Mouse (Mus musculus): ENCODE results near the gene Bach2.

Gene Bach2

DNA sequence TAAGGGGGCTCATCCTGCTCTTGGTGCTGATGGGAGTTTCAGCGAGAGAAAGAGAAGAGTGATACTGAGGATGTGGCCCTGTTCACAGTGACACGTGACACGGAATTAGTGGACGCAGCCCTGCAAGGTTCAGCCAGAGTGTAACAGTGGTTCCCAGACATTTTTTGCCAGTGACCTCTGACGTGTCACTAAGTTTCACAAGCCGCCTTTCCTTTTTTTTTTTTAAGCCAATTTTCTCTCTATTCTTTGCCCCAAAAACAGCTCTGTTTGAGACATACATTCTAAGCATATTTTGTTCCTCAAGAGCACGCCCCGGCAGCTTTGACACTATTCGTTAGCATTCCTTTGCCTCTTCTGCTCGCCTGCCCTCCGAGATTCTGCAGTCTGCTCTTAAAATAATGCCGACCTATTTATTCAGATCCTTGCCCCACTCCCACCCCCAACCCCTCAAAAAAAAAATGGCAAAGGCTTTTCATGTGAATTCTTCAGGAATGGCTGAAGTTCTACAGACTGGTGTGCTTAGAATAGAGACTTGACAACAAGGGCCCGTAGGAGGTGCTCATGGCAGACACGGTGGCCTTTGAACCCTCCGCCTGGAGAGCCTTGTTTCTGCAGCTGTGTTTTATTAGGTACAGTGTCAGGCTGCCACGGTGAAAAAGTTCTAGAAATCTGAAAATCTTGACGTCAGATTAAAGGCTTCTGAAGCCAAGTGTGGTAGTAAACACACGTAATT is 282.2 kb downstream of the Bach2 start:
- in situ Hi-C loops (cut with MboI, MseI), result no loop called here

DNA sequence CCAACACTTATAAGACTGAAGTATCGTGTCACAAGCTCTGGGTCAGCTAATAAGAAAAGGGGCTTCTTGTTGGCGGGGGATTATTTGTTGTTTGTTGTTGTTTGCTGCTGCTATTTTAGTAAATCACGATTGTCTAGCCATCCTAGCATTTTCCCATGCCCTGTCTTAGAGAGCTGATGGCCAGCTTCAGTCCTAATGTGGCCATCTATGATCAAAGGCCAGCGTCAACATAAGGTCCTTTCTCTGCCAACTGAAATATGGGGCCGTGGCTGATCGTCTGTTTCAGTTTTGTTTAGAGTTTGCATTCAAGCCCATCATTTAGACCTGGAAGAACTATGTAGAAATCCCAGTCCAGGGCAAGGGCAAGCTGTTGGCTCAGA is 282.7 kb downstream of the Bach2 start:
- in situ Hi-C loops (cut with MboI, MseI), result no loop called here

DNA sequence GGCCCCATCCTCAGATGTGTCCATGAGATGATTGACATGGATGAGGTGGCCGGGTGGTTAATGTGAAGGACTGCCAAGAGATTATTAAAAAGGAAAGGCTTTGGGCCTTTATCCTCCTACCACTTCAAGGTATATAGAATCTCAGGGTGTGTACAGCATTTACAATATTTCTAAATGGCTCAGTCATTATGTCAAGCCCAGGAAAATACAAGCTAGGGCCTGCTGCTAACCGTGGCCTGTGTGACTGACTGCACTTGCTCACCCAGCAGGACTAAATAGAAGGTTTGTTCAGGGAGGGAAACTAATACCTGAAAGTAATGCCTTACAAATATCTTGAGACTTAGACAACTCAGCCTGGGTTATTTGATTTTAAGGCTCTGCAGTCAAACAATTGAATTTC is 283.4 kb downstream of the Bach2 start:
- in situ Hi-C loops (cut with MboI, MseI), result no loop called here

DNA sequence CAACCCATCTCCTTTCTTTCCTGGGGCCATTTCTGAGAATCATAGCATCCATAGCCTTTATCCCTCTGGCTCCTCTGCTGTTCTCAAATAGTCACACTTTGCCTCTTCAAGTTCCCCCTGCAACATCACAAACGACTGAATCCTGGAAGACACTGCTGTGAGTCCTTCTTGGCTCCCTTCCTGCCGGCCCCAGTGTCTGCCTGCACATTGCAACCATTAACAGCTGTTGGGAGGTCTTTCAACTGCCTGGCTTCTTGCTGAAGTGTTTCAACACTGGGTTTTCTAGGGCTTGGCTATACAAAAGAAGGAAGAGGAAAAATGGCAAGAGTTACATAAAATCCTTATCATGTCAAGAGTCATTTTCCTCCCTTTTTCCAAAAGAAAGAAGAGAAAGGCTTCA is 285.7 kb downstream of the Bach2 start:
- in situ Hi-C loops (cut with MboI, MseI), result no loop called here

DNA sequence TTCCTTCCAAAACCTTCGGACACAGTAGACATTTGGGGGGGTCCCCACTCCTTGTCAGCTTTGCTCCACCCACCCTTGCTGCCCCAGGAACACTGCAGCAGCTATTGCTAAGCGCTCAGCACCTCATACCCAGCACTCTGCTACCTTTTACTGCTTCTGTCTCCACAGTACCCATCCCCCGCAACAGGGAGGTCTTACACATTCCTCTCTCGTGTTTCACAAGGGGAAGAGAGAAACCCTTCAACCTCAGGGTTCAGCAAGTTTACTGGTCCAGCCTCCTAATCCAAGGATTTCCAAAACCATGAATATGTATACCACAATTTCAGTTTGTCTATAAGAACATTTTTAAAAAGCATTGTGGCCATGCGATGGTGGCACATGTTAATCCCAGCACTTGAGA is 286.4 kb downstream of the Bach2 start:
- in situ Hi-C loops (cut with MboI, MseI), result no loop called here

DNA sequence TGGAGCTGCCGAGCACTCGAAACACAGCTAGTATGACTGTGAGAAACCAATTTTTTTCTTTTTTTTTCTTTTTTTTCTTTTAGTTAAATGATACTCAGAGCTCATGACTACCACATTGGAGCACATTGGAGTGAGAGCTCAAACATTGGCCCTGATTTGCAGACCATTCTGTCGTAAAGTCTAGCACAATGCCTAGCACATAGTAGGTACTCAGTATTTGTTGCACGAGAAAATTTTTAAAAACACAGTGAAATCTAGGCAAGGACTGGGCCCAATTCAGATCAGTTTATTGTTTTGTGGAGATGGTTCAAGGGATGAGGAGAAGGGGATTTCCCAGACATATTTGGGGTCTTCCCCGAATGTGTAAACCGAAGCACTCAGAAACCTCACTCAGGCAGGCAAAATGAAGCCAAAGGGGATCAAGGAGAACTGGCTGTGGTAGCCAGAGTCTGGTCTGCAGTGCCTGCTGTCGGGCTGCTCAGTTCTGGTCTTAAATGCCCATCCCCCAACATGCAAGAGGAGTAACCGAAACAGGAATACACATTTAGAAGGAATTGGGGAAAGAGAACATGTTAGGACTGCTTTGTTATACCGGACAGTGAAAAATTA is 287.7 kb downstream of the Bach2 start:
- in situ Hi-C loops (cut with MboI, MseI), result no loop called here

DNA sequence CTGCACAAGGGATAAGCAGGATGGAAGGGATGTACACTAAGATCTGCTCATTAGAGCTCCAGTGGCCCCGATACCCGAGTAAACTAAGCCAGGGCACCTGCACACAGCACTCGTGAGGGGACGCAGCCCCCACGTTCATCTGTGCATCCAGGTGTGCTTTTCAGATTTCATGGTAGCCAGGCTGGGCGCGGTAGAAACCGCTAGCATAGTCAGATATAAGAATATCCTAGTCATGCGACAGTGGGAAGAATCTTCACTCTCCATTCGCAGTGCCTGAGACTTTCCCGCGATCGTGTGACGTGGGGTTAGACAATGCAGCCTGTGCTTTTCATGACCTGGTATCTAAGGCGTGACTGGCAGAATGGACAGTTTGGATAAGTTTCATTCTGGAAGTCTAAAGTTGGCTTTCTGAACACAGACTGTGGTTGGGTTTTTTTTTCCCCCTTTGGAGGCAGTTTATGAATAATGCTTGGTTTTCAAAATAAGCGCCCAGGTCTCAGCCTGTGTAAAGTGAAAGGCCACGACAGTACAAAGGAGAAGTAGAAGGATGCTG is 290.9 kb downstream of the Bach2 start:
- in situ Hi-C loops (cut with MboI, MseI), result no loop called here

DNA sequence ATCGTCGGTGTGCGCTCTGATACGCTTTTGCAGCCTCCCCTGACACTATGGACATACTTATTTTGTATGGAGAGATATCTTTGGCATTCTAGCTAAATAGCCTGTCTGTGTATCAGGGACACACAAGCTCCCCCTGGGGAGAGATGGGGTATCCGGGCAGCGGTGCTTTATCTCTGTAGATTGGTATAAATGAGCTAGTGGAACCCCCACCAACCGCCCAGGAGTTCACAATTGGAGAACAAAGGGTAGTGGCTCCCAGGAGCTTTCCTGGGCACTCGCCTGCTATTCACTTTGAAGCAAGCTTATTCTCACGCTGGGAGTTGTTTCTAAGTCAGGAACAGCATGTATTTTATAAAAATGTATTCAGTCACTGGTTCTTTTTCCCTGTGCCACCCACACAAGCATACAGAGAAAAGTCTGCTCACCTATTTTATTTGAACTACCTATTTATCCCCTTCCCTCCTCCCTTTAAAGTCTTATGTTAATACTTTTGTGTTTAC is 291.9 kb downstream of the Bach2 start:
- in situ Hi-C loops (cut with MboI, MseI), result no loop called here

DNA sequence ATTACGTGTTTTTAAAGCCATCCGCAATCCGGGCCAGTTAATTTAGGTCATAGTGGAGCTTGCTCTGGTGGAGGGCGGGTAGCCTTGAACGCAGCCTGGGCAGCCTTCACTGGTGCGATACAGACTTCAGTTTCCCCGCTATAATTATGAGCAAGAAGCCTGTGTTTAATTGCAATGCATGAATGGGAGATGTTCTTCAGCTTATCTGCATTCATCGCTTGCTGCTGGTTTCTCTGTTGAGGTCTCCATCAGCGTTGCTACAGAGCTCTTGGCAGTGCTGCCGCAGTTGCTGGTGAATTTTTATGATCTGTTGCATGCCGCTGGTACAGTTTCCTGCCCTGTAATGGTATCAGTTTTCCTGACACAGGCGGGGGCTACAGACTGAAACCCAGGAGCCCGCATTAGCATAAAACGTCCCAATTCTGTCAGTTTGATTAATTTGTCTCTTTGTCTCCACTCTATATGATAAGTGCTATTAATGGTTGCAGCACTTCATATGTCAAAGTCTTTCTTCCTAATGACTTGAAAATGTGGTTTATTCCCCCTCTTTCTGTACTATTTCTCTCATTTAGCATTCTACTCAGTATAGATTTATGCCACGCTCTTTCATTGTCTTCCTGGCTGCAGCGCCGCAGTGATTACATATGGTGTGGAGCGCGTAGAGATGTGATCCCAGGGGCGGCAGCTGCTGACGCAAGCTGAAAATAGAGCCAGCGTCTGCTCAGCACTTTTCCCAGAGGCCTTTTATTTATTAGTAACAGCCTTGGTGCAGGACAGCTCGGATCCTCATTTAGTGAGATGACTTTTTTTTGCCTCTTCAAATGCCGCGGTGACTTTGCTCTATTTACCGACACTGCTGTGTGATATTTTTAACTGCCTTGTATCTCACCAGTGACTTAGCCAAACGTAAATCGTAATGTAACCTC is 292.6 kb downstream of the Bach2 start:
- in situ Hi-C loops (cut with MboI, MseI), result no loop called here

DNA sequence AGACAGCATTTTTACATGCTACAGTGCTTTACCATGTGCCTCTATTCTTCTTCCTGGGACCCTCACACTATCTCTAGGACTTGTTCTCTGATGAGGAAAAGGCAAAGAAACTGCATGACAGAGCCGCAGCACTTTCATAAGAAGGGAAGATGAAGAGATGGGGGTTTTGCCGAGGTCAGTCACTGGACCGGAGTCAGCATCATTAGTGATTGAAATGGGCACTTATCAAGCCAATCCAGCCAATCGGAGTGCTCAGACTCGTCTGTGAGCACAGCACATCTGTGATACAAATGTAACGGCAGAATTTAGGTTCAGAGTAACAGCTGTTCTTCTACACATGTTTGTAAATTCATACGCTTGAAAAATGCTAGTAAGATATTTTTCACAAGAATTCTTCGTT is 293.5 kb downstream of the Bach2 start:
- in situ Hi-C loops (cut with MboI, MseI), result no loop called here

DNA sequence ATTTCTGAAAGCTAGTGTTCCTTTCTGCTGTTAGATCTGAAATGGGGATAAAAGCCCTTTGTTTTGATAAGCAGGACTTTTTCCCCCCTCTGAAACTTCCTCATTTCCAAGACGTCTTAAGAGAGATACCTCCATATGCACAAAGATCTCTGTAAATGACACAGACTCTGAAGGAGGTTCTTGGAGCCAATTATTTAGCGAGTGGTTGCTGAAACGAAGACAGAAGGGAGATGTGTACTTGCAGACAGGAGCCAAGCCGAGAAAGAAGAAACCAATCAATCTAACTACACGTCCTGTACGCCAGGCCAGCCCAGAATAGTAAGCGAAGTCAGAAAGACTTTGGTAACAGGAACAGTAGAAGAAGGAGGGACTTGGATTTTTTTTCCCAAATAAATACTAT is 295.1 kb downstream of the Bach2 start:
- in situ Hi-C loops (cut with MboI, MseI), result no loop called here

DNA sequence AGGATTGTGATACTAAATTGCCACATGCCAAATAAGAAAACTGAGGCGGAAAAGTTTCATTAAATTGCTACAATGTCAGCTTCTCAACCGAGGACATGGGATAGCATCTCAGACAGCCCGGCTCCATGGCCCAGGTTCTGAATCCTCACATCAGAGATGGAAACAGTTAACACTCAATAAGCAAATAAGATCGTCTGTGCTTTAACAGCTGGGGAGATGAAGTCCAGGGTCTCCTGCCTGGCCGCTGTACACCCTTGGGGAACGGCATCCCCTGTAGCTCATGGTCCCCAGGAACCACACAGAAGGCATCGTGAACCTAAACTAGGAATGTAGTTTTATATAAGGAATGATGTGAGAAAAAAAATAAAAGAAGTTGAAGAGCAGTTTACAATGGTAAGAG is 297.0 kb downstream of the Bach2 start:
- in situ Hi-C loops (cut with MboI, MseI), result no loop called here

DNA sequence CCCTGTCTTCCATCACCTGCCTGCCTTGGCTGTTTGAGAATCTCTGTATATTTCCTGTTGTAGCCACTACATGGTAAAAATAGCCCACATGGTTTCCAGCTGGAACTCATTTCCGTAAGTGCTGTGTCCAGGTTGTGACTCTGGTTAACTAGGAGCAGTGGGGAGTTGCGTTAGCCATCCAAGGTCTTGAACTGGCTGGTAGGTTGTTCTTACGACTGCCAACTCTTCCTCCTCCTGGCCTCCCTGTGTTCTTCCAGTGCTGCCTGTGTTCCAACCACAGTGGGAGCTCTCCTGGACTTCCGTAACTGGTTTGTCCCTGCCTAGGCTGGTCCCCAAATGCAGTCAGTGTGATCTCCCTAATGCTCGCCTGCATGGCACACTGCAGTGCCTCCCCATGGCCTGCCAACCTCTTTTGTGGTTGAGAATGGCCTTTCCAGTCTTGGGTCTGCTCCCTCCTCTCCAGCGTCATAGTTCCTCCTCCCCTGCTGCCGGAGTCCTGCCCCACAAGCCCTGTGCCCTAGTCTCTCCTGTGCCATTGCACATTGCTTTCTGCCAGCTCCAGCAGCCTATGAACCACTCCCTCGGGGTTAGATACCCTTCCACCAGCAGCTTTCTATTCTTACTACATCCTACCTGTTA is 298.4 kb downstream of the Bach2 start:
- in situ Hi-C loops (cut with MboI, MseI), result no loop called here

DNA sequence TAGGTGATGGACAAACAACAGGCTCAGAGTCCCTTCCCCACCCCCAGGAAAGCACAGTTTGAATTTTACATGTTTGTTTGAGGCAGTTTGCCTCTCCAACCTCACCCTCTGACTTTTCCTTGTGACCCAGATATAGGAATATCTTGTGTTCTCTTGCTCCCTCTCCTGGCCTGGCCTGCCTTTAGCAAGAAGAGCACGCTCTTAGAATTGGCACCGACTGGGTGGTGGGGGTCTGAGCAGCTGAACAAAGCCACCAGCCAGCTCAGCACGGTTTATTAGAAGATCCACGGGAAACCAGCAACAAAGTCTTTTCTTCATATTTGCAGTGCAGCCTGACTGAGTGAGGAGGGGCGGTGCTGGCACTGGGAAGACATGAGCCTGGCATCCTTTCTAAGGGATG is 299.5 kb downstream of the Bach2 start:
- in situ Hi-C loops (cut with MboI, MseI), result no loop called here

DNA sequence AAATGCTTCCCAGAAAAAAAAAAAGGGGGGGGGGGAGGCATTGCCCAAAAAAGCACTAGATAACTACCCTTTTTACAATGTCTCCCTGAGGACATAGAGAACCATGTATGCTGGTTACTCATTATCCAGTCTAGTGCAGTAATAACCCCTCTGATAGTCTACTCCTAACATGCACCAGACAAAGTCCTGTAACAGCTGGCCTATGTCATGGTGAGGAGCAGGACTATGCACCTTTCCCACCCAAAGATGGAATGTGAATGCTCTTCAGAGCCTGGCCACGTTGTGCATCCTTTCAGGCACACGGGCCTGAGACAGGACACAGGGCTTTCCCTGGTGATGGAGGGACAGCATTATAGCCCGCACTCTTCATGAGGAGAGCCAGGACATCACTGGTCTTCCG is 299.9 kb downstream of the Bach2 start:
- in situ Hi-C loops (cut with MboI, MseI), result no loop called here

DNA sequence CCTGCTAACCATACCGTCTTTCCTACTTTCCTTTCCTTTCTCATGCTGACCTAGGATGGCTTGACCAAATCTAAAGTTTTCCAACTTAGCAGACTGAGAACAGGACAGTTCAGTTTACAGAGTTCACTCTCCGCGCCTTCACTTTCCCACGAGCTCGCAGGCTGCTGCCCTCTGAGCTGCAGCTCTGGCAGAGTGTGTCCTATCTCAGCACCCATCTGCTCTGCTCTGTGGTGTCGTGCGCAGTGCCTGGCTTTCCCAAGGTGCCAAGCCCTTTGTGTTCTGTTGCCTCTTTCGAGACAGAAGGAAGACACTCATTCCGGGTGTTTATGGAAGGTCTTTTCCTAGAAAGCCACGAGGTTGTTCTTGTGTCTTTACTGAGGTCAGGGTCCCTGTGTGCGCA is 300.4 kb downstream of the Bach2 start:
- in situ Hi-C loops (cut with MboI, MseI), result no loop called here

DNA sequence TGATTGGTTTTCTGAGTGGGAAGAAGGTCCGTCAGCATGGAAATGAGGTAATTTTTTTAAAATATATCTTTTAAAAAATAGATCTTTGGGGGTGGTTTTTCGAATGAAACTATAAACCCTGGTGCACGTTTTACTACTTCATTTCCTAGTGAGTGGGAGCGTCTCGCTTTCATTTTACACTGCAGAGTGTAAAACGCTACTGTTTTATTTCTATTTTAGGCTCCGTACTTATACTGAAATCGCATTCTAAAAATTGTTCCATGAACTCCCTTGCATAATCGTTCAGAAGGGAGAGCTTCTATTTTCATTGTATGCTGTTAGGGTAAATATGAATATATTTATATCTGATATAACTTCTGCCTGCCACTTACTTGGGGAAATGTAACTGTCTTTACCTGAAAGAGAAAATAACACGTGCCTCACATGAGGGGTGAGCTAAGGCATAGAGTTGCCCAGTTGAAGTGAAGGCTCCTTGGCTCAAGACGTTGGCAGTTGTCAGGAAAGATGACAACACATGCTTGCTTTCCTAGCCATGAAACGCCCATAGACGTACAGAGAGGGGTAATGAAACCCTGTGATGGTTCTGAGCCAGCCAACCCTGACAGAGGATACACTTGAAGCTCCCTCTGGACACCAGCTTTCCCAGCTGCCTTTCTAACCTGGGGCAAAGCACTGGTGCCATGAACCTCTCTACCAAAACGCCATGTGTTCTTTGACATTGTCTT is 306.4 kb downstream of the Bach2 start:
- in situ Hi-C loops (cut with MboI, MseI), result loop anchor here (10.0 kb wide), 1 partner anchor 300 kb away; no protein-coding TSS in a partner anchor

DNA sequence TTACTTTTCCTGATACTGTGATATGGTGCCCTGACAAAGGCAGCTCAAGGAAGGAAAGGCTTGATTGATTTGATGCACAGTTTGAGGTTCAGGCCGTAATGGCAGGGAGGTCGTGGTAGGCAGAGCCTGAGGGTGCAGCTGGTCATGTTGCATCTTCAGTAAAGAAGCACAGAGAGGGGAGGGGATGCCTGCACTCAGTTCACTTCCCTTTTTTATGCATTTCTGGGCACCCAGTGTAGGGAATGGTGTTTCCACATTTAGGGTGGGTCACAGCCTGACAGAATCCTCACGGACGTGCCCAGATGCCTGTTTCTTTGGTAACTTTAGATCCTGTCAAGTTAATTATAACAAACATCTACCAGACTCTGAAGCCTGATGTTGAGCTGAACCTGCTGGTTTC is 306.9 kb downstream of the Bach2 start:
- in situ Hi-C loops (cut with MboI, MseI), result loop anchor here (10.0 kb wide), 1 partner anchor 301 kb away; no protein-coding TSS in a partner anchor

DNA sequence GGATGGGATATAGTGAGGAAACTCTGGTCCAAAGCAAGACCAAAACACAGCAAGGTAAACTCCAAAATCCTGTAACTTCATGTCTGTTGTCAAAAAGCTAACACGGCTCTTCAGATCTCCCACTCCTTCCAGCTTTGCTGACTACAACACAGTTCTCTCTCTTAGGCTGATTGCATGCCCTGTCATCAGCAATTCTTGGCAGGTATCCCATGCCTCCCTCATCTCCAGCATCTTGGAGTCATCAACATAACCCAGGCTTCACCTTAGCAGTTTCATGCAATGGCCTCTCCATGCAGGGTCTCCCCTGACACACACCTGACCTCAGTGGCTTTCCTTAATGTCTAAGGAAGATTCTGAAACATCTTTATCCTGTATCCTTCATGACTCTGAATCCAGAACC is 310.5 kb downstream of the Bach2 start:
- in situ Hi-C loops (cut with MboI, MseI), result loop anchor here (10.0 kb wide), 1 partner anchor 304 kb away; no protein-coding TSS in a partner anchor

DNA sequence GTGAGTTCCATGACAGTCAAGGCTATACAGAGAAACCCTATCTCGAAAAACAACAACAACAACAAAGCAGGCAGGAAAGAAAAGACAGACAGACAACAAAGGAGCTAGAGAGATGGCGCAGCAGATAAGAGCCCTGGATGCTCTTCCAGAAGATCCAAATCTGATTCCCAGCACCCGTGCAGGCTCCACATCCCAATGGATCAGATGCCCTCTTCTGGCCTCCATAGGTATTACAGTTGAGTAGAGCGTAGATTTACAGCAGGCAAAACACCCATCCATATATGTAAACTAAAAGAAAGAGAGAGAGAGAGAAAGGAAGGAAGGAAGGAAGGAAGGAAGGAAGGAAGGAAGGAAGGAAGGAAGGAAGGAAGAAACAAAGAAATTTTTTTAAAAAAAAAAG is 312.7 kb downstream of the Bach2 start:
- in situ Hi-C loops (cut with MboI, MseI), result no loop called here

DNA sequence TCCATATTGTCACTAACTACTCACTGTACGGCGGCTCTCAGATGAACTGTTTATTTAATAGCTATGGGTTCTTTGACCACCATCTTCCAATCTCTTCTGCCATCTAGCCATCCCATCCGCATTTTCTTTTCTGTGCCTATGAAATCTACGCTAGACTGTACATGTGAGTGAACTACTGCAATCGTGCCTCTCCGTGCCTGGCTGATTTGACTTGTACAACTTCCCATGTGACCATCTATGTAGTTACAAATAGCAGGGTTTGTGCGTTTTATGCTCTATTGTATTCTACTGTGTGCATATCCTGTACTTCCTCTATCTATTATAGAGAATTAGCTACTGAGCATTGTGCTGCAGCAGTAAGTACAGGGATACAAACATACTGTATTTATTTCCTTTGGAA is 316.9 kb downstream of the Bach2 start:
- in situ Hi-C loops (cut with MboI, MseI), result no loop called here
